Mouse (Mus musculus): ENCODE measurements around the gene Bglap2. TPM values are rescaled to one million over a fixed set of nuclear protein-coding genes. Genes with fewer than 3 reads are reported as not detected.
"Not testable (repeated sequence)": the region's sequence is repeated elsewhere in the genome, so short reads cannot be mapped to it uniquely, and the experiment has no call there.

Bglap2 gene
- polyA plus RNA-seq, 1 experiment, result not detected

DNA sequence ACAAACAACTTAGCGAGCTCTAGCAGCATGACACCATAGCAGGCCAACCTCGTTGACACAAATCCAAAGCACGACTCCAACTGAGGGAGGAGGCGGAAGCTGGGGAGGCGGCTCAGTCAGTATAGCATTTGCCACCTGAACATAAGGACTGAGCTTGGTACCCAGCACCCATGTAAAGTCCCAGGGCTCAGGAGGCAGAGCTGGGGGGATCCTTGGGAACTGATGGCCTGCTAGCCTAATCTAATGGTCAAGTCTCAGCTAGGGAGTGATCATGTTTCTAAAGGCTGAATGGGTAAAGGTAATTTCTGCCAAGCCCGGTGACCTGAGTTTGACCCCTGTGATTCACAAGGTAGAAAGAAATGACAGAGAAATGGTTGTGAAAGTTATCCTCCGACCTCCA is 29.0 kb upstream of the Bglap2 start:
- Histone ChIP-seq H3K4me3 (ENCODE audit: insufficient read depth, low read depth, low read length) (no peak overlapping the region), H3K4me1 (ENCODE audit: control insufficient read depth, insufficient read depth, insufficient read length, low read length) (0 out of 2 replicates have a peak, but pooled peaks cover 3% of the 10 kb centered on the region), H3K27ac (replicated peaks; ENCODE audit: low read depth, low read length) (no peak overlapping the region; the same call in 1 of the 2 replicates)

DNA sequence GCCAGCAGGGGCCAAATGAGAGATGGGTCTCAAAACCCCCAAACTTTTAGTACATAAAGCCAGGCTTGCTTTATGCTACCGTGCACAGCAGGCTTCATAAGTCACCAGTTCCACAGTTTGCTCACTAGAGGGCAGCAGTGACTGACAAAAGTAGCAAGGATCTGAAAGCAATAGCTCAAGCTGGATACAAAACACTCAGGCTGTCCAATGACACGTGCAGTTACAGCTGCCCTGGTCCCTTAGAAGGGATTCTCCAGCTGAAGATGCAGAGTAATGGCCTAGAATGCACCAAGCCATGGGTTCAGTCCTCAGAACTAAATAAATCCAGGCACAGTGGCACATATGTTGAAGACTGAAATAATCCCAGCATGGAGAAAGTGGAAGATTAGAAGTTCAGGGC is 28.6 kb upstream of the Bglap2 start:
- no peak overlapping the region for H3K27ac ChIP-seq (replicated peaks; ENCODE audit: low read depth, low read length)
- 0 out of 2 replicates have a peak, but pooled peaks cover 3% of the 10 kb centered on the region for H3K4me1 ChIP-seq (ENCODE audit: control insufficient read depth, insufficient read depth, insufficient read length, low read length)
- H3K4me3 ChIP-seq (ENCODE audit: insufficient read depth, low read depth, low read length), result no peak overlapping the region

DNA sequence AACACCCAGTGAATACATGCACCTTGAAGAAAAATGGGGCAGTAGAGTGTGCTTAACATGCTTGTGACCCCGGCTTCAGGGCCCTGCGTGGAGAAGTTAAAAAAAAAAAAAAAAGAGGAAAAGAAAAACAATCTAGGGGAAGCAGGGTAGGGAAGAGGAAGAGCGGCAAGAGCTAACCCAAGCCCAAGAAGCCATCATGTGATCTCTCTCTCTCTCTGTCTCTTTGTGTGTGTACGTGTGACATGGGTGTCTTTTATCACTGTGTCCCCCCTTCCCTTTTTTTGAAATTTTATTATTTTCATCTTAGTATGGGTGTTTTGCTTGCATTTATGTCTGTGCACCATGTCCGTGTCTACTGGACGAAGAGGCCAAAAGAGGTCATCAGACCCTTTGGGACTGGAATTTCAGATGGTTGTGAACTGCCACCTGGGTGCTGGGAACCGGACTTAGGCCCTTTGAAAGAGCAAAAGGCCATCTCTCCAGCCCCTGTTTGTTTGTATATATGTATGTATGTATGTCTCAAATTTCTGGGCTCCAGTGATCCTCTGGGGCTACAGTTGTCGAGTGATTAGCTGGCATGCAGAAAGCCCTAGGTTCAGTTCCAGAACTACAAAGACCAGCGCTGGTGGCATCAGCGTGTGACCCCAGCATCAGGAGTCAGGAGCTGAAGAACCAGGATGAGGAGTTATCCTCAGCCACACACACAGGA is 25.2 kb upstream of the Bglap2 start:
- no peak overlapping the region for H3K4me3 ChIP-seq (ENCODE audit: insufficient read depth, low read depth, low read length)
- H3K4me1 ChIP-seq (ENCODE audit: control insufficient read depth, insufficient read depth, insufficient read length, low read length), result no peaks in the 10 kb centered on the region
- 0 out of 2 replicates have a peak overlapping the region, but pooled peaks have one; percentile 24 for H3K27ac ChIP-seq (replicated peaks; ENCODE audit: low read depth, low read length)

DNA sequence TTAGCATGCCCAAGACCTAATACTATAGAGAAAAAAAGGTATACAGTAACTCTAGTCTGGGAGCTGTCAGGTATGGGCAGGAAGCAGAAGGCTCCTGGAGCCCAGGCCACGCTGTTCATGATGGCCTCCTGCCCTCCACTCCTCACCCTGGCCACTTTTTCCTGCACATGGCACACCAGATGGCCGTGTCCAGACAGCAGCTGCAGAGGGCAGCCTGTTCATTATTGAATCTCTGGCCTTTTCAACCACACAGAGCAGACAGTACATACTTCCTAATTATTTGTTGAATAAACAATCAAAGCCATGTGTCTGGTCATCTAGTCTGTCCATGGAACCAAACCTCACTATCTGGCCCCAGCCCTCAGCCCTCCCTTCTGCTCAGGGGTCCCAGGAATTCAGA is 20.2 kb upstream of the Bglap2 start:
- no peak overlapping the region for H3K27ac ChIP-seq (replicated peaks; ENCODE audit: low read depth, low read length)
- H3K4me1 ChIP-seq (ENCODE audit: control insufficient read depth, insufficient read depth, insufficient read length, low read length), result no peaks in the 10 kb centered on the region
- no peak overlapping the region for H3K4me3 ChIP-seq (ENCODE audit: insufficient read depth, low read depth, low read length)

DNA sequence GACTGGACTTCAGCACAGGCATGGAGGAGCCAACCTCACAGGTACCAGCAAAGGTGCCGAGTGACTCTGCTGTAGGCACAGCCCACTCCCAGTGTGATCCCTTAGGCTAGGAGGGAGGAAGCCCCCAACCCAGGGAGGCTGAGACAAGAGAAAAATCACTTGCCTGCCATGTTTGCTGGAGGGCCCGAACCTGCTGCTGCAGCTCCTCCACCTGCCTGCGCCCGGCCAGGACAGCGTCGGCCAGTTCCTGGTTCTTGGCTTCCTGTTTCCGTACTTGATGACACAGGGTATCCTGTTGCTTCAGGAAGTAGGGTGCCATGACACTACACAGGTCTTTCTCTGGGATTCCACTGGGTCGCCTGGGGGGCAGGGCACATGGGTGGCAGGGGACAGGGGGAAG is 17.2 kb upstream of the Bglap2 start:
- Histone ChIP-seq H3K4me3 (ENCODE audit: insufficient read depth, low read depth, low read length) (no peak overlapping the region), H3K27ac (replicated peaks; ENCODE audit: low read depth, low read length) (no peak overlapping the region), H3K4me1 (ENCODE audit: control insufficient read depth, insufficient read depth, insufficient read length, low read length) (no peaks in the 10 kb centered on the region)

DNA sequence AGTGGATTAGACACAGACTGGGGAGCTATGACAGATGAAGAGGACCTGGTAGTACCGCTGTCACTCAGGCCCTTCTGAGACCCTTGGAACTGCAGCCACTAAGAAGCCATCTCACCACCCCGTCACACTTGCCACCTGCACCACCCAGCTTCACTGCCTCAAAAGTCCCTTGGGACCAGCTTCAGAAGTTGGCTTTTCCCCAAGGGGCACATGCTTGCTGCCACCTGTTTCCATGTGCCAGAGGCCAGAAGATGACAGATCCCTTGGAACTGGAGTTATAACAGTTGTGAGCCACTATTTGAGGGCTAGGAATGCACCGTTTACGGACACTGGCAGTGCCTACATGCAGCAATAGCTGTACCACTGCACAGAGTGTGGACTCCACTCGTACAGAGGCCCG is 16.8 kb upstream of the Bglap2 start:
- Histone ChIP-seq H3K27ac (replicated peaks; ENCODE audit: low read depth, low read length) (no peak overlapping the region), H3K4me3 (ENCODE audit: insufficient read depth, low read depth, low read length) (no peak overlapping the region), H3K4me1 (ENCODE audit: control insufficient read depth, insufficient read depth, insufficient read length, low read length) (no peaks in the 10 kb centered on the region)

DNA sequence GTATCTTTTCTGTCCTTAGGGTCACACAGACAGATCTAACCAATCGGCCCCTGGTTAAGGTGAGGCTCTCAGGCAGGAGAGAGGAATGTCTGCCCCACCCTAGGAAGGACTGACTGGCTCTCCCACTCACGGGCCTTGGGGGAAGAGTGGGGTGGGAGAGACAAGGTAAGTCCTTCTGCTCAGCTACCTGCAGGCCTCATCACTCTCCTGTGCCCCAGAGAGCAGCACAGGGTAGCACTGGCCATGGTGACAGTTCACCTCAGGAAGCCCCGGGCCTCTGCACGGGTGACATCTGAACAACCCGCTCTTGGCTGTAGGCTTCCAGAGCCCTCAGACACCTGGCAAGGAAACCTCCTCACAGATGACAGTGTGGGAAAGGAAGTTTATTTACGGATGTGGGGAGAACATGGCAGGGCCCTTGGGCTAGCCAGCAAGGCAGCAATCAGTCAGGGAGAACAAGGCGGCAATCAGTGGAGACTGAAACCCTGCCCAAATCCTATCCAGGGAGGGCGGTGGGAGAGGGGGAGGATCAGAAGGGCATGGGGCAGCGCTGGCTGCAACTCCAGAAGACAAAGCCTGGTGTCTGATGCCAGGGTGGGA is 15.4 kb upstream of the Bglap2 start:
- H3K4me3 ChIP-seq (ENCODE audit: insufficient read depth, low read depth, low read length), result no peak overlapping the region
- H3K4me1 ChIP-seq (ENCODE audit: control insufficient read depth, insufficient read depth, insufficient read length, low read length), result no peaks in the 10 kb centered on the region
- H3K27ac ChIP-seq (replicated peaks; ENCODE audit: low read depth, low read length), result no peak overlapping the region

DNA sequence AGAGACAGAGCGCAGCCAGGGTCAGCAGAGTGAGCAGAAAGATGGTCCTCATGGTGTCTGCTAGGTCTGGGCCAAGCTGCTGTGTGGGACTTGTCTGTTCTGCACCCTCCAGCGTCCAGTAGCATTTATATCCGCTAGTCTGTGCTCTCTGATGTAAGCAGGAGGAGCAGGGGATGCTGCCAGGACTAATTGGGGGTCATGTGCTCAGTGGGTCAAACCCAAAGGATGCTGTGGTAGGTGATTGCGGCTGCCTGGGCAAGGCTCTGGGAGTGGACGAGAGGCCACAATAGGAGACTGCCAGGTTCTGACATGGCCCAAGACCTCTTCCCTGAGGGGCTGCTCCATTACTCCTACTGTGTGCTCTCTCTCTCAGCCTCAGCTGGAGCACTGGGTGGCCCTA is 5.9 kb upstream of the Bglap2 start, which contains the start of gene Bglap:
Bglap (minus strand) TSS at position 101 of the 400 bp plus-strand sequence.
- no peak within 1 kb of the TSS for H3K27ac ChIP-seq (replicated peaks; ENCODE audit: low read depth, low read length)
- no peak within 1 kb of the TSS for H3K4me3 ChIP-seq (ENCODE audit: insufficient read depth, low read depth, low read length)
- H3K4me1 ChIP-seq (ENCODE audit: control insufficient read depth, insufficient read depth, insufficient read length, low read length), result no peaks in the 10 kb centered on the region

DNA sequence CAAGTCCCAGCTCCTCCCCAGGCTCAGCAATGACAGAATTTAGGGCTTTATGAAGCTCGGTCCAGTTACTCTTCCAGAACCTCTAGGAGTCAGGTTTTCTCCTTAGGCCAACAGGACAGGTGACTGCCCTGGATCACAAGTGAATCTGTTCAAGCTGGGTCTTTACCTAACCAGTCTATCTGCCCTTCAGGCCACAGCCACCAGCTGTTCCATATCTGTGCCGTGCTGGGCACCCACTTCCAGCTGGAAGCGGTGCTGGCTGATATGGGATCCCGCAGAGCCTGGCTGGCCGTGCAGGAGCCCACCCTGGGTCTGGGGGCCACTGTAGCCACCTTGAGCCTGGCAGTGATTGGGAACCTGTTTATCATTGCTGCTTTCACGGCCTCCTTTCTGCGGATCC is 3.9 kb upstream of the Bglap2 start:
- not testable (repeated sequence) for H3K4me1 ChIP-seq (ENCODE audit: control insufficient read depth, insufficient read depth, insufficient read length, low read length); H3K4me3 ChIP-seq (ENCODE audit: insufficient read depth, low read depth, low read length); H3K27ac ChIP-seq (replicated peaks; ENCODE audit: low read depth, low read length)

DNA sequence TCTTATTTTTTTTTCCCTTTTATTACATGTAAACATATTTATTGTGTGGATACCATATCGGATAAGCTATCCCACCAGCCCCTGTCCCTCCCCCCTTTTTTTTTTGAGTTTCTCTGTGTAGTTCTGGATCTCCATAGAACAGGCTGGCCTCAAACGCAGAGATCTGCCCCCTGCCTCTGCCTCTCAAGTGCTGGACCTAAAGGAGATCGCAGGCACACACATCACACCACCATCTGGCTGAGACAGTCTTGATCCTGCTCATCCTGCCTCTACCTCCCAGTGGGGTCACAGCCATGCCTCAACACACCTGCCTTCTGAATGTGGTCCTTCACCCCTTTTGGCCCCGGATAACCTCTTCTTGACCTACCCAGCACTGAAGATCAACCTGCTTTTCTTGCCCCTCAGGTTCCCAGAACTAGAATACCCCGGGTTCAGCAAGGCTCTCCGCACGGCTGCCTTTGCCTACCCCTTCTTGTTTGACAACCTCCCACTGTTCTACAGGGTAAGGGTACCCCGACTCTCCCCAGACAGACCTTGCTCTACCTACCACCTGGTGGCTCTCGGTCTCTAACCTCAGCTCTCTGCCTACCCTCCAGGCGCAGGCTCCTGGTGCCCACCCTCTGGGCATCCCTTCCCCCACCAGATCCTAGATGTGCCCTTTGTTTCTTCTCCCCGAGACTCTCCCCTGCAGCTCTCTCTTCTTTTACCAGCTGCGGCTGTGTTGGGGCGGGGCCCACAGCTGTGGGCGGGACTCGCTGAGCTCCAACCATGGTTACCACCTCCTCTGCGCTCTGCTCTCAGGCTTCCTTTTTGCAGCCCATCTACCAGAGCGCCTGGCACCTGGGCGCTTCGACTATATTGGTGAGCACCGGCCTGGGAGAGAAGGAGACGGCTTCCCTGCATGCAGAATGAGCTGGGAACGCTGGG is 3.2 kb upstream of the Bglap2 start:
- not testable (repeated sequence) for H3K4me1 ChIP-seq (ENCODE audit: control insufficient read depth, insufficient read depth, insufficient read length, low read length); H3K4me3 ChIP-seq (ENCODE audit: insufficient read depth, low read depth, low read length); H3K27ac ChIP-seq (replicated peaks; ENCODE audit: low read depth, low read length)

DNA sequence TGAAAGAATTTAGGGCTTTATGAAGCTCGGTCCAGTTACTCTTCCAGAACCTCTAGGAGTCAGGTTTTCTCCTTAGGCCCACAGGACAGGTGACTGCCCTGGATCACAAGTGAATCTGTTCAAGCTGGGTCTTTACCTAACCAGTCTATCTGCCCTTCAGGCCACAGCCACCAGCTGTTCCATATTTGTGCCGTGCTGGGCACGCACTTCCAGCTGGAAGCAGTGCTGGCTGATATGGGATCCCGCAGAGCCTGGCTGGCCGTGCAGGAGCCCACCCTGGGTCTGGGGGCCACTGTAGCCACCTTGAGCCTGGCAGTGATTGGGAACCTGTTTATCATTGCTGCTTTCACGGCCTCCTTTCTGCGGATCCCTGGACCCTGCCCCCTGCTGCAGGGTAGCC is 1.9 kb downstream of the Bglap2 start:
- H3K4me1 ChIP-seq (ENCODE audit: control insufficient read depth, insufficient read depth, insufficient read length, low read length); H3K27ac ChIP-seq (replicated peaks; ENCODE audit: low read depth, low read length); H3K4me3 ChIP-seq (ENCODE audit: insufficient read depth, low read depth, low read length): not testable (repeated sequence)

DNA sequence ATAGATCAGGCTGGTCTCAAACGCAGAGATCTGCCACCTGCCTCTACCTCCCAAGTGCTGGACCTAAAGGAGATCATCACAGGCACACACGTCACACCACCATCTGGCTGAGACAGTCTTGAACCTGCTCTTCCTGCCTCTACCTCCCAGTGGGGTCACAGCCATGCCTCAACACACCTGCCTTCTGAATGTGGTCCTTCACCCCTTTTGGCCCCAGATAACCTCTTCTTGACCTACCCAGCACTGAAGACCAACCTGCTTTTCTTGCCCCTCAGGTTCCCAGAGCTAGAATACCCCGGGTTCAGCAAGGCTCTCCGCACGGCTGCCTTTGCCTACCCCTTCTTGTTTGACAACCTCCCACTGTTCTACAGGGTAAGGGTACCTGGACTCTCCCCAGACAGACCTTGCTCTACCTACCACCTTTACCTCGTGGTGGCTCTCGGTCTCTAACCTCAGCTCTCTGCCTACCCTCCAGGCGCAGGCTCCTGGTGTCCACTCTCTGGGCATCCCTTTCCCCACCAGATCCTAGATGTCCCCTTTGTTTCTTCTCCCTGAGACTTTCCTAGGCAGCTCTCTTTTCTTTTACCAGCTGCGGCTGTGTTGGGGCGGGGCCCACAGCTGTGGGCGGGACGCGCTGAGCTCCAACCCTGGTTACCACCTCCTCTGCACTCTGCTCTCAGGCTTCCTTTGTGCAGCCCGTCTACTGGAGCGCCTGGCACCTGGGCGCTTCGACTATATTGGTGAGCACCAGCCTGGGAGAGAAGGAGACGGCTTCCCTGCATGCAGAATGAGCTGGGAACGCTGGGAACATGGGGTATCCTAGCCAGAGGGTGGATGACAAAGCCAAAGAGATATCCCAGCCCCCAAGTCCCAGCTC is 2.5 kb downstream of the Bglap2 start:
- H3K4me3 ChIP-seq (ENCODE audit: insufficient read depth, low read depth, low read length); H3K27ac ChIP-seq (replicated peaks; ENCODE audit: low read depth, low read length); H3K4me1 ChIP-seq (ENCODE audit: control insufficient read depth, insufficient read depth, insufficient read length, low read length): not testable (repeated sequence)

DNA sequence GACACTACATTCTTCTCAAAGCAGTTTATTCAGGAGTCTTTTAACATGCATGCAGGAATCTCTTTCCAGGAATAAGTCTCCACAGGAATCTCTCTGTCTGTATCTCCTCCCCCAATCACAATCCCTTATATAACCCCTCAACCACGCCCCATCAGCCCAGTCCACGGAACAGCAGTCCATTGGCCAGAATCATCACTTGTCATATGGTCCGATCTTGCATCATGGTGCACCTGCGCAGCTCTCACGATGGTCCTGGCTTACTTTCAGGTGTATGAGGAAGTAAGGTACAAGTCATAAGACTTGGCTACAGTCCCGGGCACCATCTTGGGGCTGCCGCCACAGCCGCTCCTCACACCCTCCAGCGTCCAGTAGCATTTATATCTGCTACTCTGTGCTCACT is 5.9 kb downstream of the Bglap2 start, which contains the start of gene Bglap3:
Bglap3 (minus strand) TSS at position 101 of the 400 bp plus-strand sequence.
- H3K27ac ChIP-seq (replicated peaks; ENCODE audit: low read depth, low read length); H3K4me3 ChIP-seq (ENCODE audit: insufficient read depth, low read depth, low read length); H3K4me1 ChIP-seq (ENCODE audit: control insufficient read depth, insufficient read depth, insufficient read length, low read length): not testable (repeated sequence)

DNA sequence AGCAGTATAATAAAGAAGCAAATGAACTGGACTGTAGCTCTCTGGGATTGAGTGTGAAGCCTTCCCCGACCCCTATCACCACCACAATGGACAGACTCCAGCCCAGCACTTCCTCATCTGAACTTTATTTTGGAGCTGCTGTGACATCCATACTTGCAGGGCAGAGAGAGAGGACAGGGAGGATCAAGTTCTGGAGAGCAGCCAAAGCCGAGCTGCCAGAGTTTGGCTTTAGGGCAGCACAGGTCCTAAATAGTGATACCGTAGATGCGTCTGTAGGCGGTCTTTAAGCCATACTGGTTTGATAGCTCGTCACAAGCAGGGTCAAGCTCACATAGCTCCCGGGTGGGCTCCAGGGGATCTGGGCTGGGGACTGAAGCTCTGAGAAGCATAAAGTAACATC is 10.0 kb downstream of the Bglap2 start:
- not testable (repeated sequence) for H3K4me3 ChIP-seq (ENCODE audit: insufficient read depth, low read depth, low read length); H3K4me1 ChIP-seq (ENCODE audit: control insufficient read depth, insufficient read depth, insufficient read length, low read length); H3K27ac ChIP-seq (replicated peaks; ENCODE audit: low read depth, low read length)
